Mouse (Mus musculus) heart, adult 2 months (tissue): ENCODE results near the gene 3425401B19Rik. TPM values are rescaled to one million over a fixed set of nuclear protein-coding genes. Genes with fewer than 3 reads are reported as not detected.

Experiments used
- DNase-seq, 2 experiments: peaks; one replicate each; pipeline ENCODE4 v3.0.0; 2021
- H3K27ac ChIP-seq: fragments of 200-600 bp; 2 replicates; pipeline ENCODE4 v1.8.1; 2022
- H3K27me3 ChIP-seq: fragments of 200-500 bp; 2 replicates; pipeline ENCODE4 v1.6.1; 2012; ENCODE audit warnings: mild to moderate bottlenecking, low read length, inconsistent platforms, mixed read lengths; ENCODE audit not compliant: control insufficient read depth, insufficient read depth
- H3K36me3 ChIP-seq: fragments of 200-500 bp; 2 replicates; pipeline ENCODE4 v1.6.1; 2012; ENCODE audit warnings: low read length, inconsistent platforms; ENCODE audit not compliant: control insufficient read depth, insufficient read depth
- H3K4me1 ChIP-seq: fragments of 200-500 bp; 2 replicates; pipeline ENCODE4 v1.6.1; 2011; ENCODE audit warnings: low read length; ENCODE audit not compliant: control insufficient read depth, insufficient read depth
- H3K4me3 ChIP-seq: fragments of 200-600 bp; 2 replicates; pipeline ENCODE4 v1.8.1; 2022
- H3K79me2 ChIP-seq: fragments of 200-500 bp; replicated peaks from 2 replicates; pipeline ENCODE4 v1.6.1; 2012; ENCODE audit warnings: mild to moderate bottlenecking, inconsistent platforms, low read length, moderate library complexity, mixed read lengths; ENCODE audit not compliant: control insufficient read depth, insufficient read depth
- H3K9ac ChIP-seq: fragments of 200-500 bp; 2 replicates; pipeline ENCODE4 v1.6.1; 2012; ENCODE audit warnings: low read depth, mild to moderate bottlenecking, control low read depth, inconsistent platforms, low read length, mixed read lengths
- CTCF ChIP-seq: fragments of 200-600 bp; IDR thresholded peaks from 2 replicates; pipeline ENCODE4 v1.8.1; 2022; ENCODE audit warnings: antibody characterized with exemption, mild to moderate bottlenecking, moderate library complexity
- EP300 ChIP-seq: fragments of 200-500 bp; IDR thresholded peaks from 2 replicates; pipeline ENCODE4 v1.6.1; 2011; ENCODE audit warnings: low read depth, low read length, control low read depth; ENCODE audit not compliant: insufficient read depth
- POLR2A ChIP-seq: fragments of 200-500 bp; IDR thresholded peaks from 2 replicates; pipeline ENCODE4 v1.6.1; 2011; ENCODE audit warnings: mild to moderate bottlenecking, low read depth, low read length, control low read depth; ENCODE audit not compliant: insufficient read depth
- WGBS: fragments of 180-500 bp; shearing (Covaris S2); methylation state at CpG from one replicate; pipeline ENCODE4 v1.1.7; 2018; 5-methylcytosine and 5-hydroxymethylcytosine counted together
- intact Hi-C: fragments of 180-260 bp; cut with DNase I; formaldehyde crosslinking; loops from one replicate; pipeline ENCODE4 v1.15.1; 2025
- long read RNA-seq: library from polyadenylated mRNA; stranded (forward); transcript quantifications from one replicate; pipeline ENCODE4 v2.0.0, GENCODE M21; 2021
- polyA plus RNA-seq: library from polyadenylated mRNA; depleted of rRNA; stranded (reverse); fragments of >200 nt; gene quantifications from 2 replicates; pipeline ENCODE4 v1.2.3, GENCODE M21; 2012; rRNA removed
- total RNA-seq, 2 experiments: library from RNA; stranded (reverse); gene quantifications; 2 replicates each; pipeline ENCODE4 v1.2.3; 2021

The 3425401B19Rik gene
- total RNA-seq (100 to 1,000 TPM in 1 of 2 experiments, 10 to 100 TPM in 1; 87.3 to 136 TPM), polyA plus RNA-seq (36.3 and 45.6 TPM in 2 replicates)
- long read RNA-seq, full-length matches to known transcripts, result 1 of 8 reads
- long read RNA-seq, partial matches to known transcripts, result 0 of 8 reads
- long read RNA-seq, other reads (novel, unspliced or antisense), result 7 of 8 reads

- WGBS, result 26% methylated on average over 16 of the region's 16 CpGs
- H3K27me3 ChIP-seq, result no peaks in the 10 kb centered on the region
- no peaks in the 10 kb centered on the region for H3K79me2 ChIP-seq
- intact Hi-C loops, result loop anchor here (2.0 kb wide), 1 partner anchor 16 kb away; no protein-coding TSS in a partner anchor
- peak within 1 kb of the TSS; percentile 92 for H3K27ac ChIP-seq
- peak within 1 kb of the TSS; percentile 51 for H3K4me3 ChIP-seq
- TF ChIP-seq EP300, result no peak
- peak; percentile 61 for TF ChIP-seq POLR2A
- TF ChIP-seq CTCF, result no peak
- H3K4me1 ChIP-seq, result peaks cover 7% of the 10 kb centered on the region
- peak; percentile 37 to 66 for DNase-seq
- peak within 1 kb of the TSS; percentile 81 for H3K9ac ChIP-seq
- no peaks in the 10 kb centered on the region for H3K36me3 ChIP-seq
These were observed at the start of gene 3425401B19Rik for GRCm38 (mm10) chr14:32685124-32685826. 3425401B19Rik (minus strand) TSS chr14:32685293.

- H3K36me3 ChIP-seq, result no peaks in the 10 kb centered on the region
- no peak overlapping the region for H3K4me3 ChIP-seq
- H3K27ac ChIP-seq, result no peak overlapping the region
- intact Hi-C loops, result no loop called here
- no peaks in the 10 kb centered on the region for H3K4me1 ChIP-seq
- no peak overlapping the region for H3K9ac ChIP-seq
- WGBS, result 57% methylated on average over 6 of the region's 6 CpGs
- H3K79me2 ChIP-seq, result no peaks in the 10 kb centered on the region
- no peak for DNase-seq
- TF ChIP-seq EP300 (no peak), CTCF (no peak), POLR2A (no peak)
- H3K27me3 ChIP-seq, result no peaks in the 10 kb centered on the region
These were observed 47.9 kb upstream of the 3425401B19Rik start for GRCm38 (mm10) chr14:32732961-32733360.

- H3K4me1 ChIP-seq, result no peaks in the 10 kb centered on the region; the same call in 1 of the 2 replicates
- H3K79me2 ChIP-seq, result no peaks in the 10 kb centered on the region
- intact Hi-C loops, result no loop called here
- H3K27me3 ChIP-seq, result no peaks in the 10 kb centered on the region
- no peak overlapping the region for H3K9ac ChIP-seq
- H3K4me3 ChIP-seq, result no peak overlapping the region
- no peak for TF ChIP-seq EP300
- no peak for TF ChIP-seq POLR2A
- TF ChIP-seq CTCF, result no peak
- DNase-seq, result no peak
- no peak overlapping the region for H3K27ac ChIP-seq
- H3K36me3 ChIP-seq, result no peaks in the 10 kb centered on the region
These were observed 41.8 kb upstream of the 3425401B19Rik start for GRCm38 (mm10) chr14:32726864-32727263.

- no peak for DNase-seq
- intact Hi-C loops, result no loop called here
- Histone ChIP-seq H3K36me3 (no peaks in the 10 kb centered on the region), H3K27ac (no peak overlapping the region), H3K27me3 (no peaks in the 10 kb centered on the region), H3K4me1 (no peaks in the 10 kb centered on the region; the same call in 1 of the 2 replicates), H3K9ac (no peak overlapping the region), H3K79me2 (no peaks in the 10 kb centered on the region), H3K4me3 (no peak overlapping the region)
- 39% methylated on average over 1 of the region's 1 CpGs for WGBS
- no peak for TF ChIP-seq POLR2A
- TF ChIP-seq EP300, result no peak
- TF ChIP-seq CTCF, result no peak
These were observed 36.4 kb upstream of the 3425401B19Rik start for GRCm38 (mm10) chr14:32721461-32721860.

DNA sequence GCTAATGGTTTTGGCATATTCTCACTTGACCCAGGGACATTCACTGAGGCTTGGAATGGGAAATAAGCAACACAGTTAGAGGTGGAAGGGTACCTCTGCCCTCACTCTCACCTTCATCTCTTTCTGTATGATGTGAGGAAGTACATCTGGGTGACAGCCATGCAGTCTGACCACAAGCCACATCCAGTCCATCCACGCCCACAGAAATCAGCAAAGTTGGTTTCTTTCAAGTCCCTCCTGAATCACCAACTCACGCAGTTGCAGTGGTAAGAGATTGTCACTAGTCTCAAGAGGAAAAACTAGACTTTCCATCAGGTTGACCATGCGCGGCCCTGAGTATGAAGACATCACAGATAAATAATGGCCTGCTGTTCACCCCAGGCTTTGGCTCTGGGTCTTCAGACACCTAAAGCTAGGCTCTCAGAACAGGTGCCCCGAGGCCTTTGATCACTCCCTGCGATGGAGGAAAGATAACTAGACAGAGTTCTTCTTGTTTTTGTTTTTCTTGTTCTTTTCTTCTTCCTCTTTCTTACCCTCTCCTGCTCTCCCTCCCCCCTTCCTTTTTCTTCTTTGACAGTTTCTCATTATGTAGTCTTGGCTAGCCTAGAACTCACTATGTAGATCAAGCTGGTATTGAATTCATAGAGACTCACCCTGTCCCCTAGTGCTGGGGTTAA lies 31.8 kb upstream of the 3425401B19Rik start:
- H3K79me2 ChIP-seq, result no peaks in the 10 kb centered on the region
- 77% methylated on average over 6 of the region's 6 CpGs for WGBS
- H3K9ac ChIP-seq, result no peak overlapping the region
- no peak overlapping the region for H3K4me3 ChIP-seq
- H3K36me3 ChIP-seq, result no peaks in the 10 kb centered on the region
- no peaks in the 10 kb centered on the region for H3K4me1 ChIP-seq
- TF ChIP-seq EP300 (no peak), POLR2A (no peak), CTCF (no peak)
- no peaks in the 10 kb centered on the region for H3K27me3 ChIP-seq
- intact Hi-C loops, result no loop called here
- DNase-seq, result no peak
- H3K27ac ChIP-seq, result no peak overlapping the region
